Mouse (Mus musculus) neural tube, embryonic 13.5 days (tissue): Measurements from ENCODE around the gene Acan. TPM values are rescaled to one million over a fixed set of nuclear protein-coding genes. Genes with fewer than 3 reads are reported as not detected.

Source experiments
- ATAC-seq: fragments of 200-750 bp; cut with Nextera tagmentation; 2 replicates; pipeline ENCODE4 v1.8.0; 2017; ENCODE audit warnings: low read depth, mild to moderate bottlenecking, moderate TSS enrichment, moderate library complexity
- H3K27ac ChIP-seq: fragments of 300-500 bp; sonication (generic); replicated peaks from 2 replicates; pipeline ENCODE4 v1.5.1; 2015; ENCODE audit warnings: moderate library complexity, mild to moderate bottlenecking, inconsistent platforms
- H3K27me3 ChIP-seq: fragments of 300-500 bp; sonication (generic); 2 replicates; pipeline ENCODE4 v1.6.1; 2015; ENCODE audit warnings: mild to moderate bottlenecking, inconsistent platforms
- H3K36me3 ChIP-seq: fragments of 300-500 bp; sonication (generic); 2 replicates; pipeline ENCODE4 v1.6.1; 2015; ENCODE audit warnings: mild to moderate bottlenecking, inconsistent platforms
- H3K4me1 ChIP-seq: fragments of 300-500 bp; sonication (generic); replicated peaks from 2 replicates; pipeline ENCODE4 v1.6.1; 2015; ENCODE audit warnings: inconsistent platforms
- H3K4me2 ChIP-seq: fragments of 300-500 bp; sonication (generic); 2 replicates; pipeline ENCODE4 v1.6.1; 2015; ENCODE audit warnings: inconsistent platforms, mild to moderate bottlenecking, moderate library complexity
- H3K4me3 ChIP-seq: fragments of 300-500 bp; sonication (generic); 2 replicates; pipeline ENCODE4 v1.5.1; 2015; ENCODE audit warnings: mild to moderate bottlenecking, inconsistent platforms
- H3K9ac ChIP-seq: fragments of 300-500 bp; sonication (generic); 2 replicates; pipeline ENCODE4 v1.6.1; 2015; ENCODE audit warnings: moderate library complexity, mild to moderate bottlenecking, inconsistent platforms
- H3K9me3 ChIP-seq: fragments of 300-500 bp; sonication (generic); 2 replicates; pipeline ENCODE4 v1.6.1; 2016; ENCODE audit warnings: inconsistent platforms
- WGBS: fragments of 180-500 bp; shearing (Covaris S2); methylation state at CpG from one replicate; pipeline ENCODE4 v1.1.7; 2015; 5-methylcytosine and 5-hydroxymethylcytosine counted together
- polyA plus RNA-seq: library from polyadenylated mRNA; unstranded; fragments of >200 nt; fragmentation: Nextera tagmentation; extraction: Ambion mirVana; gene quantifications from 2 replicates; pipeline ENCODE4 v1.2.1, GENCODE M21; 2015

The Acan gene
- polyA plus RNA-seq = 1.3 and 2.6 TPM in 2 replicates

- no peak within 1 kb of the TSS for H3K27ac ChIP-seq
- peaks cover 85% of the 10 kb centered on the region for H3K27me3 ChIP-seq
- no peak for ATAC-seq
- peaks cover 20% of the 10 kb centered on the region for H3K4me1 ChIP-seq
- 2% methylated on average over 23 of the region's 23 CpGs for WGBS
- H3K36me3 ChIP-seq = no peaks in the 10 kb centered on the region
- peak within 1 kb of the TSS; percentile 93 for H3K4me2 ChIP-seq
- peak within 1 kb of the TSS; percentile 66 for H3K9ac ChIP-seq
- peak within 1 kb of the TSS; percentile 47 for H3K4me3 ChIP-seq
- no peaks in the 10 kb centered on the region for H3K9me3 ChIP-seq
These were observed at the start of gene Acan for GRCm38 (mm10) chr7:79053383-79053889. Gene Acan (plus strand): TSS chr7:79053483.

- 68% methylated on average over 9 of the region's 9 CpGs for WGBS
- Histone ChIP-seq H3K27ac (no peak overlapping the region), H3K27me3 (no peaks in the 10 kb centered on the region), H3K9me3 (no peaks in the 10 kb centered on the region), H3K36me3 (no peaks in the 10 kb centered on the region), H3K4me3 (no peak overlapping the region), H3K4me1 (no peaks in the 10 kb centered on the region), H3K9ac (no peak overlapping the region), H3K4me2 (no peak overlapping the region)
- ATAC-seq = no peak
These were observed 31.9 kb upstream of the Acan start for GRCm38 (mm10) chr7:79021293-79021905.

- no peak overlapping the region for H3K27ac ChIP-seq
- no peaks in the 10 kb centered on the region for H3K4me1 ChIP-seq
- H3K27me3 ChIP-seq = no peaks in the 10 kb centered on the region
- WGBS = 55% methylated on average over 3 of the region's 3 CpGs
- no peak for ATAC-seq
- no peaks in the 10 kb centered on the region for H3K36me3 ChIP-seq
- H3K9ac ChIP-seq = no peak overlapping the region
- H3K4me3 ChIP-seq = no peak overlapping the region
- H3K9me3 ChIP-seq = peaks cover 4% of the 10 kb centered on the region; the same call in 1 of the 2 replicates
- no peak overlapping the region for H3K4me2 ChIP-seq
These were observed 24.1 kb upstream of the Acan start for GRCm38 (mm10) chr7:79029138-79029537.

GRCm38 (mm10) chr7:79033745-79034144 is 19.5 kb upstream of the Acan start:
- H3K27me3 ChIP-seq = no peaks in the 10 kb centered on the region
- H3K36me3 ChIP-seq = no peaks in the 10 kb centered on the region
- WGBS = 88% methylated on average over 2 of the region's 2 CpGs
- H3K9me3 ChIP-seq = peaks cover 6% of the 10 kb centered on the region; the same call in 1 of the 2 replicates
- H3K4me1 ChIP-seq = no peaks in the 10 kb centered on the region
- no peak overlapping the region for H3K4me2 ChIP-seq
- H3K27ac ChIP-seq = no peak overlapping the region
- no peak for ATAC-seq
- H3K9ac ChIP-seq = no peak overlapping the region
- H3K4me3 ChIP-seq = no peak overlapping the region

GRCm38 (mm10) chr7:79034521-79034920 is 18.8 kb upstream of the Acan start:
- H3K27me3 ChIP-seq = no peaks in the 10 kb centered on the region
- ATAC-seq = no peak
- no peaks in the 10 kb centered on the region for H3K36me3 ChIP-seq
- no peak overlapping the region for H3K4me2 ChIP-seq
- H3K9ac ChIP-seq = no peak overlapping the region
- peaks cover 11% of the 10 kb centered on the region; the same call in 1 of the 2 replicates for H3K9me3 ChIP-seq
- no peak overlapping the region for H3K27ac ChIP-seq
- H3K4me1 ChIP-seq = no peaks in the 10 kb centered on the region
- WGBS = 81% methylated on average over 2 of the region's 2 CpGs
- H3K4me3 ChIP-seq = no peak overlapping the region

GRCm38 (mm10) chr7:79052081-79052480 is 1.2 kb upstream of the Acan start:
- ATAC-seq = no peak
- Histone ChIP-seq H3K36me3 (no peaks in the 10 kb centered on the region), H3K4me1 (peaks cover 20% of the 10 kb centered on the region), H3K9me3 (no peaks in the 10 kb centered on the region), H3K4me3 (no peak overlapping the region), H3K4me2 (peak overlapping the region; percentile 93), H3K27ac (no peak overlapping the region), H3K27me3 (peaks cover 81% of the 10 kb centered on the region), H3K9ac (no peak overlapping the region)
- 26% methylated on average over 5 of the region's 5 CpGs for WGBS

- ATAC-seq = peak; percentile 56; the same call in 1 of the 2 replicates
- Histone ChIP-seq H3K27me3 (peaks cover 85% of the 10 kb centered on the region), H3K27ac (no peak overlapping the region), H3K4me3 (peak overlapping the region; percentile 47), H3K36me3 (no peaks in the 10 kb centered on the region), H3K9me3 (no peaks in the 10 kb centered on the region), H3K9ac (peak overlapping the region; percentile 66), H3K4me1 (peaks cover 20% of the 10 kb centered on the region), H3K4me2 (peak overlapping the region; percentile 93)
- WGBS = 2% methylated on average over 60 of the region's 66 CpGs
These were observed 531 bp upstream of the Acan start for GRCm38 (mm10) chr7:79052521-79053382.

- peaks cover 85% of the 10 kb centered on the region for H3K27me3 ChIP-seq
- H3K9me3 ChIP-seq = no peaks in the 10 kb centered on the region
- peak overlapping the region; percentile 47; the same call in 1 of the 2 replicates for H3K4me3 ChIP-seq
- ATAC-seq = no peak
- no peak overlapping the region for H3K27ac ChIP-seq
- WGBS = 13% methylated on average over 13 of the region's 13 CpGs
- H3K9ac ChIP-seq = no peak overlapping the region
- peaks cover 20% of the 10 kb centered on the region for H3K4me1 ChIP-seq
- H3K4me2 ChIP-seq = peak overlapping the region; percentile 93
- no peaks in the 10 kb centered on the region for H3K36me3 ChIP-seq
These were observed 828 bp downstream of the Acan start for GRCm38 (mm10) chr7:79054111-79054510.

- WGBS = 31% methylated on average over 2 of the region's 2 CpGs
- ATAC-seq = no peak
- H3K27ac ChIP-seq = no peak overlapping the region
- H3K4me1 ChIP-seq = peaks cover 7% of the 10 kb centered on the region
- peaks cover 43% of the 10 kb centered on the region for H3K27me3 ChIP-seq
- H3K4me3 ChIP-seq = no peak overlapping the region
- H3K9me3 ChIP-seq = no peaks in the 10 kb centered on the region
- no peak overlapping the region for H3K9ac ChIP-seq
- H3K4me2 ChIP-seq = no peak overlapping the region
- H3K36me3 ChIP-seq = no peaks in the 10 kb centered on the region
These were observed 5.3 kb downstream of the Acan start for GRCm38 (mm10) chr7:79058546-79058945.

- no peaks in the 10 kb centered on the region for H3K27me3 ChIP-seq
- H3K27ac ChIP-seq = no peak overlapping the region
- ATAC-seq = no peak
- H3K9ac ChIP-seq = no peak overlapping the region
- H3K36me3 ChIP-seq = no peaks in the 10 kb centered on the region
- no peaks in the 10 kb centered on the region for H3K4me1 ChIP-seq
- no peak overlapping the region for H3K4me2 ChIP-seq
- no peaks in the 10 kb centered on the region for H3K9me3 ChIP-seq
- WGBS = 67% methylated on average over 7 of the region's 7 CpGs
- H3K4me3 ChIP-seq = no peak overlapping the region
These were observed 14.2 kb downstream of the Acan start for GRCm38 (mm10) chr7:79067466-79067865.

- Histone ChIP-seq H3K9me3 (no peaks in the 10 kb centered on the region), H3K4me1 (no peaks in the 10 kb centered on the region), H3K4me2 (no peak overlapping the region), H3K27me3 (no peaks in the 10 kb centered on the region), H3K27ac (no peak overlapping the region), H3K9ac (no peak overlapping the region), H3K36me3 (no peaks in the 10 kb centered on the region), H3K4me3 (no peak overlapping the region)
- WGBS = 64% methylated on average over 4 of the region's 4 CpGs
- no peak for ATAC-seq
These were observed 14.9 kb downstream of the Acan start for GRCm38 (mm10) chr7:79068231-79068630.

GRCm38 (mm10) chr7:79079212-79079611 is 25.9 kb downstream of the Acan start:
- Histone ChIP-seq H3K4me1 (no peaks in the 10 kb centered on the region), H3K9me3 (no peaks in the 10 kb centered on the region), H3K4me3 (no peak overlapping the region), H3K27me3 (no peaks in the 10 kb centered on the region; the same call in 1 of the 2 replicates), H3K27ac (no peak overlapping the region), H3K4me2 (no peak overlapping the region), H3K9ac (no peak overlapping the region), H3K36me3 (no peaks in the 10 kb centered on the region)
- ATAC-seq = no peak
- WGBS = 66% methylated on average over 3 of the region's 3 CpGs
